Mouse (Mus musculus): ENCODE data around the gene Mmp23. TPM values are rescaled to one million over a fixed set of nuclear protein-coding genes. Genes with fewer than 3 reads are reported as not detected.

The Mmp23 gene
- polyA plus RNA-seq, 2 experiments: 19.8 to 34.7 TPM

GRCm38 (mm10) chr4:155624338-155625291, 28.6 kb downstream of the Mmp23 start, which contains the start of gene Cdk11b:
Gene Cdk11b (plus strand): TSS chr4:155624854.
- Histone ChIP-seq H3K9ac (ENCODE audit: low read depth, low read length, severe bottlenecking) (peak within 1 kb of the TSS; percentile 78), H3K27me3 (ENCODE audit: control insufficient read depth, insufficient read depth, low read length) (no peaks in the 10 kb centered on the region), H3K36me3 (ENCODE audit: control insufficient read depth, insufficient read depth, low read length) (peaks cover 47% of the 10 kb centered on the region), H3K4me3 (replicated peaks; ENCODE audit: low read length) (peak within 1 kb of the TSS; percentile 86), H3K4me1 (ENCODE audit: control insufficient read depth, insufficient read depth, low read length) (peaks cover 6% of the 10 kb centered on the region; the same call in 1 of the 2 replicates), H3K27ac (replicated peaks; ENCODE audit: low read depth, low read length) (peak within 1 kb of the TSS; percentile 92), H3K9me3 (ENCODE audit: control insufficient read depth, low read length) (no peaks in the 10 kb centered on the region), H3K4me2 (replicated peaks; ENCODE audit: low read depth, low read length, severe bottlenecking) (peak within 1 kb of the TSS; percentile 63)
- DNase-seq (ENCODE audit: low spot score): peak; percentile 98
- ATAC-seq (ENCODE audit: low FRiP score, low read depth): peak; percentile 100
- TF ChIP-seq POLR2A (IDR thresholded peaks at IDR 0.05; ENCODE audit: borderline replicate concordance, extremely low read depth, insufficient read depth, insufficient read length): 0 out of 2 replicates have a peak, but pooled peaks have one; percentile 74
- under 1% methylated on average over 74 of the region's 84 CpGs for WGBS

GRCm38 (mm10) chr4:155618321-155618720, 34.9 kb downstream of the Mmp23 start:
- DNase-seq (ENCODE audit: low spot score) (no peak), ATAC-seq (ENCODE audit: low FRiP score, low read depth) (no peak)
- TF ChIP-seq POLR2A (IDR thresholded peaks at IDR 0.05; ENCODE audit: borderline replicate concordance, extremely low read depth, insufficient read depth, insufficient read length): no peak
- Histone ChIP-seq H3K4me3 (replicated peaks; ENCODE audit: low read length) (no peak overlapping the region), H3K9ac (ENCODE audit: low read depth, low read length, severe bottlenecking) (no peak overlapping the region), H3K27me3 (ENCODE audit: control insufficient read depth, insufficient read depth, low read length) (no peaks in the 10 kb centered on the region), H3K36me3 (ENCODE audit: control insufficient read depth, insufficient read depth, low read length) (peaks cover 77% of the 10 kb centered on the region), H3K4me1 (ENCODE audit: control insufficient read depth, insufficient read depth, low read length) (0 out of 2 replicates have a peak, but pooled peaks cover under 1% of the 10 kb centered on the region), H3K4me2 (replicated peaks; ENCODE audit: low read depth, low read length, severe bottlenecking) (no peak overlapping the region), H3K27ac (replicated peaks; ENCODE audit: low read depth, low read length) (no peak overlapping the region), H3K9me3 (ENCODE audit: control insufficient read depth, low read length) (no peaks in the 10 kb centered on the region)
- WGBS: 91% methylated on average over 5 of the region's 5 CpGs

- TF ChIP-seq POLR2A (IDR thresholded peaks at IDR 0.05; ENCODE audit: borderline replicate concordance, extremely low read depth, insufficient read depth, insufficient read length): no peak
- 96% methylated on average over 3 of the region's 3 CpGs for WGBS
- Histone ChIP-seq H3K36me3 (ENCODE audit: control insufficient read depth, insufficient read depth, low read length) (peaks cover 77% of the 10 kb centered on the region), H3K9ac (ENCODE audit: low read depth, low read length, severe bottlenecking) (no peak overlapping the region), H3K27ac (replicated peaks; ENCODE audit: low read depth, low read length) (no peak overlapping the region), H3K4me1 (ENCODE audit: control insufficient read depth, insufficient read depth, low read length) (no peaks in the 10 kb centered on the region), H3K9me3 (ENCODE audit: control insufficient read depth, low read length) (no peaks in the 10 kb centered on the region), H3K27me3 (ENCODE audit: control insufficient read depth, insufficient read depth, low read length) (no peaks in the 10 kb centered on the region), H3K4me2 (replicated peaks; ENCODE audit: low read depth, low read length, severe bottlenecking) (no peak overlapping the region), H3K4me3 (replicated peaks; ENCODE audit: low read length) (no peak overlapping the region)
- DNase-seq (ENCODE audit: low spot score) (no peak), ATAC-seq (ENCODE audit: low FRiP score, low read depth) (no peak)
Observed at GRCm38 (mm10) chr4:155613264-155613663, 39.9 kb downstream of the Mmp23 start.

- no peak for ATAC-seq (ENCODE audit: low FRiP score, low read depth)
- WGBS: 90% methylated on average over 3 of the region's 3 CpGs
- H3K36me3 ChIP-seq (ENCODE audit: control insufficient read depth, insufficient read depth, low read length): peaks cover 63% of the 10 kb centered on the region
- TF ChIP-seq POLR2A (IDR thresholded peaks at IDR 0.05; ENCODE audit: borderline replicate concordance, extremely low read depth, insufficient read depth, insufficient read length): no peak
- no peak overlapping the region for H3K4me2 ChIP-seq (replicated peaks; ENCODE audit: low read depth, low read length, severe bottlenecking)
- no peak overlapping the region for H3K27ac ChIP-seq (replicated peaks; ENCODE audit: low read depth, low read length)
- no peaks in the 10 kb centered on the region for H3K9me3 ChIP-seq (ENCODE audit: control insufficient read depth, low read length)
- DNase-seq (ENCODE audit: low spot score): no peak
- H3K27me3 ChIP-seq (ENCODE audit: control insufficient read depth, insufficient read depth, low read length): no peaks in the 10 kb centered on the region
- H3K4me3 ChIP-seq (replicated peaks; ENCODE audit: low read length): no peak overlapping the region
- H3K4me1 ChIP-seq (ENCODE audit: control insufficient read depth, insufficient read depth, low read length): no peaks in the 10 kb centered on the region
- no peak overlapping the region for H3K9ac ChIP-seq (ENCODE audit: low read depth, low read length, severe bottlenecking)
Observed at GRCm38 (mm10) chr4:155611860-155612259, 41.3 kb downstream of the Mmp23 start.

- no peak for ATAC-seq (ENCODE audit: low FRiP score, low read depth)
- H3K4me1 ChIP-seq (ENCODE audit: control insufficient read depth, insufficient read depth, low read length): peaks cover 7% of the 10 kb centered on the region; the same call in 1 of the 2 replicates
- H3K27me3 ChIP-seq (ENCODE audit: control insufficient read depth, insufficient read depth, low read length): no peaks in the 10 kb centered on the region
- no peak overlapping the region for H3K4me3 ChIP-seq (replicated peaks; ENCODE audit: low read length)
- WGBS: 70% methylated on average over 2 of the region's 2 CpGs
- no peak for DNase-seq (ENCODE audit: low spot score)
- TF ChIP-seq POLR2A (IDR thresholded peaks at IDR 0.05; ENCODE audit: borderline replicate concordance, extremely low read depth, insufficient read depth, insufficient read length): no peak
- peaks cover 28% of the 10 kb centered on the region for H3K36me3 ChIP-seq (ENCODE audit: control insufficient read depth, insufficient read depth, low read length)
- no peaks in the 10 kb centered on the region for H3K9me3 ChIP-seq (ENCODE audit: control insufficient read depth, low read length)
- no peak overlapping the region for H3K9ac ChIP-seq (ENCODE audit: low read depth, low read length, severe bottlenecking)
- no peak overlapping the region for H3K4me2 ChIP-seq (replicated peaks; ENCODE audit: low read depth, low read length, severe bottlenecking)
- no peak overlapping the region for H3K27ac ChIP-seq (replicated peaks; ENCODE audit: low read depth, low read length)
Observed at GRCm38 (mm10) chr4:155606825-155607224, 46.4 kb downstream of the Mmp23 start.
